Mouse (Mus musculus) layer of hippocampus, adult 9-10 months (tissue): ENCODE results near the gene Gm156.
"Not testable (repeated sequence)": the region's sequence is repeated elsewhere in the genome, so short reads cannot be mapped to it uniquely, and the experiment has no call there.

Experiments used
- DNase-seq: peaks from one replicate; pipeline ENCODE4 v3.0.0; 2022; ENCODE audit warnings: low spot score

The Gm156 gene

GRCm38 (mm10) chr6:129784170-129784569 lies at the start of gene Gm156:
Gm156 (minus strand) TSS chr6:129784270.
- not testable (repeated sequence) for DNase-seq

DNA sequence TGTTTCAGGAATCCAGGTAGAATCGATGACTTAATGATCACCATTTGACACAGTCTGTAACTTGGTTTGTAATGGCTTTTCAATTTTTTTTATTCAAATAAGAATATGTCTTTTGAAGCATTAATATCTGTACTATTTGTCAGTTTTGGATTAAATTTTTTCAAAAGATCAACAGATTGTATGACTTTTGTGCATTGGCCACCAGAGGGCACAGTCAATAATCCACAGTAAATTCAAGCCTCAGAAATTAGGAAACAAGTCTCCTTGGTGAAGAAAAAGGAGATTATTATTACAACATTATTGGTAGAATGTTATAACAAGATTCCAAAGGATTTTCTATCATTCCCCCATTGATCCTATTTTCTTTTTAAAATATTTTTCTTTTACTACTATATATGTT lies 41.5 kb upstream of the Gm156 start:
- no peak for DNase-seq

DNA sequence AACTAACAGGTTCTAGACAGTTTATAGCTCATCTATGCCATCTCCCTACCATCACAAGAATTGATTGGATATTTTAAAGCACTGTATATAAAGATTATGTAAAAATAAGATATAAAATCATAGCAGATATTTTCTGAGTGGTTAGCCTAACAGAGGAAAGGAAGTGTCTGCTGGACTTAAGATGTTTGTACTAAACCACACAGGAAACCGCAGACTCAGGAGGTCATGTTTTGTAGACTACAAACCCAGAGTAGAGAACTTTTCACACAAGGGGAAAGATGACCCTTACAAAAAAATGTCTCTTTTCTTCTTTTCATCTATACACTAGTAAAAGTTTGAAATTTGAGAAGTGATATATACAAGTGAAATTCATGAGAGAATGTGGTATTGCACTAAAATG lies 39.9 kb upstream of the Gm156 start:
- DNase-seq: no peak

- DNase-seq: no peak
Measured at GRCm38 (mm10) chr6:129817731-129818130, 33.7 kb upstream of the Gm156 start.

DNA sequence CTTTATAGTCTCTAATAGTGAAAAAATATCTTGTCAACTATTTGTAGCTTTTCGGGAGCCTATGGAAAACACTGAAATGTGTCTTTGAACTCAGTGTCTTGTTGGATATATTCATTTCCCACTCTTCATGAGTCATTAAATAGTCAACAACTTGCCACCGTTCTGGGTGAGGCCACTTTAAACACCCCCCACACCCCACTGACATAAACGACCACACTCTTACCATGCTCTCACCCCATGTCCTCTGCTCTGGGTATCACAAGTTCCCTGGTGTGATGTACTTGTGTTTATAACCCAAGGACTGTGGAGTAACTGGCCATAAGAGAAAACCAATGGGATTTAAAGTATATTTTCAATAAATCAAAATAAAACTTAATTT lies 36.4 kb downstream of the Gm156 start:
- no peak for DNase-seq

DNA sequence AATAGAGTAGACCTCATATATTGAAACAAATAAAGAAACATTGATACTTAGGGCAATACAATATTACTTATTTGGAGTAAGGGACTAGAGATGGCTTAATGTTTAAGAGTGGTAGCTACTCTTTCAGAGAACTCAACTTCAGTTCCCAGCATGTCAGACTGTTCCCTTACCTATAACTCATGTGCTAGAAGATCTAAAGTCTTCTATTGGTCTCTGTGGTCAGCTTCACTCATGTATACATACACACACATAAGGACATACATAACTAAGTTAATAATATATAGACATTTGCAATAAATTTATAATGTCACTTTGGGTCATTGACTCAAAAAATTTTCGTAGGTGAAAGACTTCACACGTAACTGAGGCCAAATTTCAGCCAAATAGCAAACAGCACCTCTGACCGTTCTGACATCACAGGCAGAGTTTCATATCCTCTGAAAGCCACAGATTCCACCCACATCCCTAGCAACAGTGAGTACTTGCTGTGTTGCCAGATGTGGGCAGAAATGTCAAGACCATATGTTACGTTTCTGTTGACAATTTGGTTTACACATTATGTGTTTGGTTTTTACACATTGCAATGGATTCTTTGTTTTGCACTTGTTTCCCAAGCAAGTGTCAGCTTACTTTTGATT lies 36.9 kb downstream of the Gm156 start:
- DNase-seq: no peak

DNA sequence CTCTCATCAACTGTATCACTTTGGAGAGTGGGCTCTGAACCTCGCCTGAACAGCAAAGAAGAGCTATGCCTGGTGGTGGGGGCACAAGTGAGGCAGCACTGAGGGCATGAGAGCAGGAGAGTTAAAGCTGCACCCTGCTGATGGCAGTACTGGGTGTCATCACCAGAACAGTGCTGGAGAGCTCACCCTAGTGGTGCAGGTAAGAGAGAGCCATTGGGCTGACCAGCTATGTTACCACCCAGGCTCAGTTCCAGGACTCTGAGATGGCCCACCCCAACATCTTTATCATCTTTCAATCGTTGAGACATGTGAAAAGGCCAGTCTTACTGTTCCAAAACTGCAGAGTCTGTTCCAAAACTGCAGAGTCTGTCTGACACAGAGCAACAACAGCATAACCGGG lies 37.9 kb downstream of the Gm156 start:
- no peak for DNase-seq

GRCm38 (mm10) chr6:129740069-129740721 lies 43.9 kb downstream of the Gm156 start, which contains the start of gene Klri2:
Klri2 (minus strand) TSS chr6:129740484.
- no peak for DNase-seq

- DNase-seq: no peak
Measured at GRCm38 (mm10) chr6:129736414-129736813, 47.7 kb downstream of the Gm156 start.

- DNase-seq: no peak
Measured at GRCm38 (mm10) chr6:129727237-129727636, 56.8 kb downstream of the Gm156 start.

DNA sequence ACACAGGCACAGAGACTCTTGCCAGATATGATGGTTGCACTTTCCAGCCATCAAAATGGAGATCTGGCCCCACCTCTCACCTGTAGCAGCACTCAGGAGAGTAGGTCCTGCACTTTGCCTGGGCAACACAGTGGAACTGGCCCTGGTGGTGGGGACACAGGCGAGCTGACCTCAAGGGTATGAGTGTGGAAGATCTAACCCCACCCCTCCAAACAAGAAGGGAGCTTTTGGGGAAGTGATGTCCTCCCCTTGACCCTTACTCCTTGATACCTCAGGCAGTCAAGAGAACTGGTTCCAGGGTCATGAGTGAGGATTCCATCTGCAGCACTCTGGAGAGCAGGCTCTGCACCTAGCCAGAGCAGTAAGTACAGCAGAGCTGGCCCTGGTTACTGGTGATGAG lies 62.7 kb downstream of the Gm156 start:
- no peak for DNase-seq

DNA sequence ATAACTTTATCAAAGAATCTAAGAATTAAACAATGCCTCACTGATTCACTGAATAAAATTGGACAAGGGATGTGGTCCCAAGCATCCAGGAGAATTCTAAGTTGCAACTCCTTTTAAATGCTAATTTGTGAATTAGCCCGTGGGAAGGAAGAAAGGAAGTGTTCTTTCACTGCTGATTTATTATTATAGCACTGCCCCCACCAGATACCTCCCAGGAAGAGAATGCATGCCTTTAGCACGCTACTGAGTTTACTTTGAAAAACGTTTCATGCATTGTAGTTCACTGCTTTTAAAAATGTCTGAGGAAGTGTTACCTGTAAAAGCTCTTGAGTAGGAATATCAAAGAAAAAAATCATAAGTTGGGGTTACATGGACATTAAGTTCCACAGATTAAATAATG lies 63.6 kb downstream of the Gm156 start:
- DNase-seq: no peak

- no peak for DNase-seq
Measured at GRCm38 (mm10) chr6:129717032-129717431, 67.0 kb downstream of the Gm156 start, which contains the start of gene Klri1. Klri1 (minus strand) TSS chr6:129717132.
